Mouse (Mus musculus): ENCODE measurements around the gene Mob3b.

DNA sequence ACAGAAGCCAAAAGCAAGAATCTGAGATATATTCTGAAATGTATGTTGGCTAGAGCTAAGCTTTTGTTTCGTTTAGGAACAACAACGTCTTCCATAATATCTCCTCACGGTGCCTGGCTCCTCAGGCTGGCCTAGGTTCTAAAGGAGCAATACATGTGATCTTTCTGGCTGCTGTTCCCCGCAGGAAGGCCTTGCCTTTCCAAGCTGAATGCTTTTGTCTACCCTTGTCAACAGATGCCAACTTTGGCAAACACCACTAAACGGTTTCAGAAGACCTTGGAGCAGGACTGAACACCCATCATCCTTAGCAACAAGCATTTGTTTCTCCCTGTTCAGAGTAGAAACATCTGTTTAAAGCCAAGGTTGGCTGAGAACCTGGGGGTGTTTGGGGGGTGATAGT lies 126.1 kb downstream of the Mob3b start:
- TF ChIP-seq CTCF (IDR thresholded peaks at IDR 0.05; ENCODE audit: borderline replicate concordance, control insufficient read depth, extremely low read depth, insufficient read depth, low read length, poor library complexity) (no peak), POLR2A (IDR thresholded peaks at IDR 0.05; ENCODE audit: control insufficient read depth, extremely low read depth, insufficient read depth, low read length, poor library complexity) (no peak)
